Mouse (Mus musculus) lung, postnatal 25 days (tissue): ENCODE measurements around the gene Esp16.
"Not testable (repeated sequence)": the region's sequence is repeated elsewhere in the genome, so short reads cannot be mapped to it uniquely, and the experiment has no call there.

Experiments
- DNase-seq: peaks from one replicate; pipeline ENCODE4 v3.0.0; 2022; ENCODE audit warnings: low spot score

The Esp16 gene

GRCm38 (mm10) chr17:39535842-39536241, at the start of gene Esp16:
Gene Esp16 (plus strand): TSS chr17:39536142.
- not testable (repeated sequence) for DNase-seq

- not testable (repeated sequence) for DNase-seq
Observed at GRCm38 (mm10) chr17:39498043-39498442, 37.9 kb upstream of the Esp16 start.
